Mouse (Mus musculus) gastrocnemius, adult 2 months (tissue): ENCODE measurements around the gene Prep. TPM values are rescaled to one million over a fixed set of nuclear protein-coding genes. Genes with fewer than 3 reads are reported as not detected.
"Not testable (repeated sequence)": the region's sequence is repeated elsewhere in the genome, so short reads cannot be mapped to it uniquely, and the experiment has no call there.

ENCODE experiments used
- DNase-seq: peaks from one replicate; pipeline ENCODE4 v3.0.0; 2022
- H3K27ac ChIP-seq: fragments of 200-600 bp; 2 replicates; pipeline ENCODE4 v1.8.1; 2022; ENCODE audit warnings: mild to moderate bottlenecking
- H3K4me3 ChIP-seq: fragments of 200-600 bp; 2 replicates; pipeline ENCODE4 v1.8.1; 2022; ENCODE audit warnings: mild to moderate bottlenecking, moderate library complexity
- CTCF ChIP-seq: fragments of 200-600 bp; IDR thresholded peaks from 2 replicates; pipeline ENCODE4 v1.8.1; 2022; ENCODE audit warnings: antibody characterized with exemption, mild to moderate bottlenecking, moderate library complexity
- intact Hi-C: fragments of 180-260 bp; cut with DNase I; formaldehyde crosslinking; loops from one replicate; pipeline ENCODE4 v1.15.1; 2025
- total RNA-seq, 2 experiments: library from RNA; stranded (reverse); gene quantifications; 2 replicates each; pipeline ENCODE4 v1.2.3; 2021

Prep gene
- total RNA-seq, 2 experiments from 2014 or later = 6.4 to 7.3 TPM

- TF ChIP-seq CTCF = no peak
- Histone ChIP-seq H3K4me3 (no peak overlapping the region), H3K27ac (no peak overlapping the region)
- intact Hi-C loops = no loop called here
- DNase-seq = no peak
Measured at GRCm38 (mm10) chr10:45139910-45140309, 72.9 kb downstream of the Prep start.

GRCm38 (mm10) chr10:45140474-45141212 lies 73.6 kb downstream of the Prep start:
- TF ChIP-seq CTCF = no peak
- H3K4me3 ChIP-seq = no peak overlapping the region
- intact Hi-C loops = no loop called here
- H3K27ac ChIP-seq = no peak overlapping the region
- DNase-seq = no peak

GRCm38 (mm10) chr10:45142359-45142758 lies 75.4 kb downstream of the Prep start:
- intact Hi-C loops = no loop called here
- no peak for TF ChIP-seq CTCF
- Histone ChIP-seq H3K27ac (no peak overlapping the region), H3K4me3 (no peak overlapping the region)
- DNase-seq = no peak

- intact Hi-C loops = no loop called here
- no peak overlapping the region for H3K27ac ChIP-seq
- DNase-seq = no peak
- TF ChIP-seq CTCF = no peak
- no peak overlapping the region for H3K4me3 ChIP-seq
Measured at GRCm38 (mm10) chr10:45144038-45144817, 77.2 kb downstream of the Prep start.

- H3K27ac ChIP-seq = no peak overlapping the region
- intact Hi-C loops = no loop called here
- TF ChIP-seq CTCF = no peak
Measured at GRCm38 (mm10) chr10:45146821-45147220, 79.8 kb downstream of the Prep start.

GRCm38 (mm10) chr10:45151137-45151536 lies 84.1 kb downstream of the Prep start:
- intact Hi-C loops = no loop called here

More at GRCm38 (mm10) chr10:45146821-45147220, 79.8 kb downstream of the Prep start:
- DNase-seq = no peak
- H3K4me3 ChIP-seq = no peak overlapping the region

GRCm38 (mm10) chr10:45151771-45152692 lies 85.0 kb downstream of the Prep start:
- intact Hi-C loops = no loop called here

More at GRCm38 (mm10) chr10:45151137-45151536, 84.1 kb downstream of the Prep start:
- Histone ChIP-seq H3K4me3 (no peak overlapping the region), H3K27ac (no peak overlapping the region)
- no peak for DNase-seq
- no peak for TF ChIP-seq CTCF

GRCm38 (mm10) chr10:45154557-45155060 lies 87.6 kb downstream of the Prep start:
- intact Hi-C loops = no loop called here
- no peak for DNase-seq
- no peak overlapping the region for H3K4me3 ChIP-seq
- H3K27ac ChIP-seq = no peak overlapping the region
- no peak for TF ChIP-seq CTCF

More at GRCm38 (mm10) chr10:45151771-45152692, 85.0 kb downstream of the Prep start:
- no peak for DNase-seq
- Histone ChIP-seq H3K4me3 (no peak overlapping the region), H3K27ac (no peak overlapping the region)
- no peak for TF ChIP-seq CTCF

- DNase-seq = no peak
- intact Hi-C loops = no loop called here
- Histone ChIP-seq H3K27ac (no peak overlapping the region), H3K4me3 (no peak overlapping the region)
- no peak for TF ChIP-seq CTCF
Measured at GRCm38 (mm10) chr10:45165851-45166250, 98.8 kb downstream of the Prep start.

- no peak for TF ChIP-seq CTCF
- intact Hi-C loops = no loop called here
- no peak overlapping the region for H3K4me3 ChIP-seq
- DNase-seq = no peak
- H3K27ac ChIP-seq = no peak overlapping the region
Measured at GRCm38 (mm10) chr10:45173927-45174326, 106.9 kb downstream of the Prep start.

GRCm38 (mm10) chr10:45174345-45174744 lies 107.3 kb downstream of the Prep start:
- intact Hi-C loops = no loop called here
- TF ChIP-seq CTCF = no peak
- Histone ChIP-seq H3K27ac (no peak overlapping the region), H3K4me3 (no peak overlapping the region)
- DNase-seq = no peak

GRCm38 (mm10) chr10:45177798-45178197 lies 110.8 kb downstream of the Prep start, which contains the start of gene Popdc3:
Gene Popdc3, plus strand, starts transcription at chr10:45178098.
- DNase-seq, intact Hi-C loops, H3K27ac ChIP-seq, H3K4me3 ChIP-seq: not testable (repeated sequence)
